Mouse (Mus musculus) layer of hippocampus, adult 8-10 months (tissue): ENCODE measurements around the gene Otop2. TPM values are rescaled to one million over a fixed set of nuclear protein-coding genes. Genes with fewer than 3 reads are reported as not detected.
A peak's percentile ranks its signal among the peaks of the same experiment; 100 is the strongest.

Source experiments
- DNase-seq, 2 experiments: peaks; one replicate each; pipeline ENCODE4 v3.0.0; 2022; ENCODE audit warnings: low spot score in 2 of 2
- total RNA-seq, 4 experiments: library from RNA; stranded (reverse); gene quantifications; 2 replicates each; pipeline ENCODE4 v1.2.4; 2022

Gene Otop2
- total RNA-seq, 4 experiments from 2014 or later, result 0.30 to 0.55 (median 0.40) TPM

DNA sequence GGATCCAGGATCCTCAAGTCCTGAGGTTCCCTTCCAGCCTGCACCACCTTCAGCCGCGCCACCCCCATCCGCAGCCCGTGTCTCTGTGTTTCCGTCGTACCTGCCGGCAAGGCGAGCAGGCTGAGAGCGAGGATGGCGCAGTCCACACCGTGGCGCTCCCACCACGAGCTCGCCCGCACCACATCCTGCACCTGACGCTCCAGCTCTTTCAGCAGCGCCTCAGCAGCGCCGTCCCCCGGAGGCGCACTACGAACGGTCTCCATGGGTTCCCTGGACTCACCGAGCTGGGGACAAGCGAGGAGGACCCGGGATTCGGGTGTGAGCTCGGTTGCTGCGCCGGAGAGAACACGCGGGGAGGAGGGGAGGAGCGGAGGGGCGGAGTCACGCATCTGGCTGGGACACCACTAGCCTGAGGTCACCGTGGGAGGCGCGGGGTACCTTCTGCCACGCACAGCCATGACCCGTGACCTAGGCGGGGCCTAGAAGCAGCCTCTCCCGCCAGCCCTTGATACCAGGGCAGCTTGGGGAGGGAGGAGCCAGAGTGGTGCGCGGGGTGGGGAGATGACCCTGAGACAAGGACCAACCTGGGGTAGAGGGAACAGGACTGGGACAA lies 9.6 kb upstream of the Otop2 start, which contains the start of gene Fads6:
TSS of gene Fads6 (minus strand) at position 450 of the 613 bp plus-strand sequence.
- peak; percentile 73 to 82 for DNase-seq

- DNase-seq, result no peak
Measured at GRCm38 (mm10) chr11:115298160-115298559, 8.8 kb upstream of the Otop2 start.

DNA sequence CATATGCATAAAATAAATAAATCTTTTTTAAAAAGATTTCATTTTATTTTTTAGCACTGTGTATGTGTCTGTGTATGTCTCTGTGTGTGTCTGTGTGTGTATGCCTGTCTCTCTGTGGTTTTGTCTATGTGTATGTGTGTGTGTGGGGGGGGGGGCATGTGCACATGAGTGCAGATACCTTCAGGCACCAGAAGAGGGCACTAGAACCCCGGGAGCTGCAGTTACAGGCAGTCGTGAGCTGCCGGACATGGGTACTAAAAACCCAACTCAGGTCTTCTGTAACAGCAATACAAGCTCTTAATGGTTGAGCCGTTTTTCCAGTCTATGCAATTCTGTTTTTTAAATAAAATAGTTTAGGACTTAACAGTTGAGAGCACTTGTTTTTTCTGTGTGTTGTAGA lies 6.2 kb upstream of the Otop2 start:
- no peak for DNase-seq

DNA sequence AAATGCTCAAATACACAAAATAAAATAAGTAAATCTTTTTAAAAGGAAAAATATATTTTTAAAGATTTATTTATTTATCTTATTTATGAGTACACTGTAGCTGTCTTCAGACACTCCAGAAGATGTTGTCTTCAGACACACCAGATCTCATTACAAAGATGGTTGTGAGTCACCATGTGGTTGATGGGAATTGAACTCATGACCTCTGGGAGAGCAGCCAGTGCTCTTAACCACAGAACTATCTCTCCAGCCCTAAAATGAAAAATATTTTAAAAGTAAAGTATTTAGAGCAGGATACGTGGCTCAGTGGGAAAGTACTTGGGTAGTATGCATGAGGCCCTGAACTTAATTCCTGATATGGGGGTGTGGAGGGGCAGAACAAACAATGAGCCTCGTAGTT lies 5.6 kb upstream of the Otop2 start:
- no peak for DNase-seq

DNA sequence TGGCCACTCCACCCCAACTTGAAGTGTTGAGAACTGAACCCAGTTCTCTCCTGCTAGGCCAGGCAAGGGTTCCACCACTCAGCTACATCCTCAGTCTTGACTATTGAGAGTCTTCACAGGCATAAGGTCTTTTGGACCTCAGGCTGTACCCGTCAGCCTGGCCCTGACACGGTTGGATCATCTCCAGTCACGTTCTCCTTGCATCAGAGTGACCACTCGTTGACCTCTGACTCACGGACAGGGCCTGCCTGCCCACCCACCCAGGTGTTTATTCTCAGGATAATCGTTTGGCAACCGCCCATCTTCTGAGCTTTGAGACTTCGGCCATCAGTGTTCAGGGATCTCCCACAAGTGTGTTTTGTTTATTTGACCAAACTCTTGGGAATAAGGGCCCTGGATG lies 3.8 kb upstream of the Otop2 start:
- no peak for DNase-seq

GRCm38 (mm10) chr11:115308781-115309180 lies 1.8 kb downstream of the Otop2 start:
- no peak for DNase-seq

GRCm38 (mm10) chr11:115314249-115314648 lies 7.3 kb downstream of the Otop2 start:
- DNase-seq, result no peak

DNA sequence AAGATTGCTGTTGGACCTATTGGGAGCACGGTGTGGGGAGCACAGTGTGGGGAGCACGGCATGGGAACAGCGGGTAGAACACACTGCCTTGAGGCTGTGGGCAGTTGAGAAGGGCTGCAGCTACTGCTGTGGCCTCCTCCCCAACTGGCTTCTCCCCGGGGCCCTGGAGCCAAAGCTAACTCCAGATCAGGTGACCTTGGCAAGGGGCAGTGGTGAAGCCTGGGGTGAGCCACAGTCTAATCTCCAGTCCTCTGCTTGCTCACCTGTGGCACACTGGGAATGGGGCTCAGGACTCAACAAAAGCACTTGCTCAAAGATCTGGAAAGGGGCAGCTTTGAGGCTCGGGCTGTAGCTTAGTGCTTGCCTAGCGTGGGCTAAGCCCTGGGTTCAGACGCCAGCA lies 10.2 kb downstream of the Otop2 start:
- DNase-seq, result no peak

GRCm38 (mm10) chr11:115318245-115319027 lies 11.5 kb downstream of the Otop2 start:
- DNase-seq, result no peak

GRCm38 (mm10) chr11:115319704-115320383 lies 12.9 kb downstream of the Otop2 start:
- no peak for DNase-seq

GRCm38 (mm10) chr11:115321906-115322693 lies 15.1 kb downstream of the Otop2 start, which contains the start of gene Ush1g:
Gene Ush1g, minus strand, starts transcription at chr11:115322041.
- DNase-seq, result no peak

DNA sequence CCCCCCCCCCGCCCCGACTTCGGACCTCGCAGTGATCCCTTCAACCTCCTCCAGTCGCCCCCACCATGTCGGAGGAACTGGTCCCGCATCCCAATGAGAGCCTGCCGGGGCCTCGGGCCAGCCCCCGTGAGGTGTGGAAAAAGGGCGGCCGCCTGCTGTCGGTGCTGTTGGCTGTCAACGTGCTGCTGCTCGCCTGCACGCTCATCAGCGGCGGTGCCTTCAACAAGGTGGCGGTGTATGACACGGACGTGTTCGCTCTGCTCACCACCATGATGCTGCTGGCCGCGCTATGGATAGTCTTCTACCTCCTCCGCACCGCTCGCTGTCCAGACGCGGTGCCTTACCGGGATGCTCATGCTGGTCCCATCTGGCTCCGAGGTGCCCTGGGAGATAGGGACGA lies 16.4 kb downstream of the Otop2 start:
- DNase-seq, result no peak

DNA sequence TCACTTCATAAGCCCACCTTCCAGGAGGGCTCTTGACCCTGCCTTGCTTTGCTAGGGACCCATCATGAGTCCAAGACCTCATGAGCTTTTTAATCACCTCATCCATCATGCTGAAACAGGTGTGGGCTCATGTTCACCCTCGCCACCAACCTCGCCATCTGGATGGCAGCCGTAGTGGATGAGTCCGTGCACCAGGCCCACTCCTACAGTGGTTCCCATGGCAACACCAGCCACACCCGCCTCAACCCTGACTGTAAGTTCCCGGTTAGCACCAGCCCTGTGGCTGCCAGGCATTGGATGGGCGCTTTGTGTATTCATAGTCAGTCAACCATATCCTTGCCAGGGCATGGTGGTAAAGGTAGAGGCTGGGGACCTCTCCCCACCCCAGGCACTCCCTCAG lies 19.8 kb downstream of the Otop2 start:
- DNase-seq, result peak in 1 of 2 experiments; percentile 42

DNA sequence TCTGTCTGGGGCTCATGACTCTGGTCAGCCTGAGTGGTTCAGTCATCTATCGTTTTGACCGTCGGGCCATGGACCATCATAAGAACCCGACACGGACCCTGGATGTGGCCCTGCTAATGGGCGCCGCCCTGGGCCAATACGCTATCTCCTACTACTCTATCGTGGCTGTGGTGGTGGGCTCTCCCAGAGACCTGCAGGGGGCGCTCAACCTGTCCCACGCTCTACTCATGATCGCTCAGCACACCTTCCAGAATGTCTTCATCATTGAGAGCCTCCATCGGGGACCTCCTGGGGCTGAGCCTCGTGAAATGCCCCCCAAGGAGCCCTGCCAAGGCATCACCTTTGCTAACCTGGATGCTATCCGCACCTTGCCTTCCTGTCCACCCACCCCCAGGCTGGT lies 22.4 kb downstream of the Otop2 start:
- no peak for DNase-seq

GRCm38 (mm10) chr11:115334531-115334930 lies 27.6 kb downstream of the Otop2 start, which contains the start of gene Otop3:
Gene Otop3, plus strand, starts transcription at chr11:115334731.
- DNase-seq, result no peak

DNA sequence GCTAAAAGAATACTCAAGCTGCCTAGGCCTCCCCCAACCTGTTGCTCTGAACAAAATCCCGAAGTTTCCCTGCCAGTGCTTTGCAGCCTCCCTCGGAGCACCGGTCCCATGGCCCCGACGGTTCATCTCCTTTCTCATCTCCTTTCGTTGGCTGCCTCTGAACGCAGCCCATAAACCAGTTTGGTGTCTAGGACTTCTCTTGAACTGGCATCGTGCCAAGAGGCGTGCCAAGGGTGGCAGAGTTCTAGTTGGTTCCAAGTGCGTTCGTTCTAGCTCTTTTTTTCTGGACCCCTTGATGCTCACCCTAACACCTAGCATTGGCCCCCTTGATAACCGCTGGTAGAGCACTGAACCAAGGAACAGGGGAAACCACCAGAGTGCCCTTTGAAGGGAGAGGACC lies 28.3 kb downstream of the Otop2 start:
- no peak for DNase-seq

DNA sequence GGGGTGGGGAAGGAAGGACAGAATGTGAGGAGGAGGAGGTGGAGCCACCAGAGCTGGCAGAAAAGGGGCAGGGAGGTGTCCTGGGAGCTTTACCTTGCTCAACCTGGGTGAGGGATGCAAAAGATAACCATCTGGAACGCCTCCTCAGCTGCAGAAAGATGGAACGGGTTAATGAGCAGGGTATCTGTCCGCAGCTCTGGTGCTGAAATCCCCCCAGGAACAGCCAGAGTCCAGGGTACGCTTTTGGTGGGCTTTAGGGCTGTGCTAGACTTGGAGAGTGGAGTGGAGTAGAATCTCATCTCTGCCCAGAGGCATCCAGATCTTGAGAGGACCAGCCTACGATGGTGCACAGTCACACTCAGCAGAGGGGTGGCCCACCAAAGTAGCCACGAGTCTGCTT lies 29.2 kb downstream of the Otop2 start:
- DNase-seq, result no peak

DNA sequence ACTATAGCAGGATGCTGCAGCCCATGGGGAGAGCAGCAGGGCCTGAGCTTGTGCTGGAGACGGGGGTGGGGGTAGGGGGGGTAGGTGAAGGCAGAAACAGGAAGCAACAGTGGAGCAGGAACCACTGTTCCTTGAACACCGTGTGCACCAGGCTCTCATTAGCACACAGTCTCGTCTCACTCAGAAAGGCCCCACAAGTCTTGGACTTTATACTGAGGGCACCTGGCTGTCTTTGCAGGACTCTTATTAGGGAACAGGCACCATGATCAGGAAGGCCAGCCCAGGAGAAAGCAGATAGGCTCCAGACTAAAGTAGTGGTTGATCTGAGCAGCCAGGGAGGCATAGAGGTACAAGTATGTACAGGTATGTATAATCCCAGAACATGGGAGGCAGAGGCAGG lies 30.4 kb downstream of the Otop2 start:
- no peak for DNase-seq

- DNase-seq, result no peak
Measured at GRCm38 (mm10) chr11:115337826-115338225, 30.9 kb downstream of the Otop2 start.

DNA sequence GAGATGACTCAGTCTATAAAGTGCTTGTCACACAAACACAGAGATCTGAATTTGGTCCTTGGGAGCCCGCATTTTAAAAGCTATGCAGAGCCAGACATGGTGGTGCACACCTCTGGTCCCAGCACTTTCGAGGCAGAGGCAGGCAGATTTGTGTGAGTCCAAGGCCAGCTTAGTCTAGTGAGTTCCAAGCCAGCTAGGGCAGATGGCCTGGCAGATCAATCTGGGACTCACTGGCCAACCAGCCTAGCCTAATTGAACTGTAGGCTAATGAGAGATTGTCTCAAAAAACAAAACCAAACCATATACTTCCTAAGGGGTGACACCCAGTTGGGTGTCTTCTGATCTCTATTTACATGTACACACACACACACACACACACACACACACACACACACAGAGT lies 34.3 kb downstream of the Otop2 start:
- no peak for DNase-seq

GRCm38 (mm10) chr11:115341866-115342265 lies 34.9 kb downstream of the Otop2 start:
- DNase-seq, result no peak
